Mouse (Mus musculus): ENCODE results near the gene Fgf5. TPM values are rescaled to one million over a fixed set of nuclear protein-coding genes. Genes with fewer than 3 reads are reported as not detected.

Gene Fgf5
- polyA plus RNA-seq, 1 experiment = not detected

DNA sequence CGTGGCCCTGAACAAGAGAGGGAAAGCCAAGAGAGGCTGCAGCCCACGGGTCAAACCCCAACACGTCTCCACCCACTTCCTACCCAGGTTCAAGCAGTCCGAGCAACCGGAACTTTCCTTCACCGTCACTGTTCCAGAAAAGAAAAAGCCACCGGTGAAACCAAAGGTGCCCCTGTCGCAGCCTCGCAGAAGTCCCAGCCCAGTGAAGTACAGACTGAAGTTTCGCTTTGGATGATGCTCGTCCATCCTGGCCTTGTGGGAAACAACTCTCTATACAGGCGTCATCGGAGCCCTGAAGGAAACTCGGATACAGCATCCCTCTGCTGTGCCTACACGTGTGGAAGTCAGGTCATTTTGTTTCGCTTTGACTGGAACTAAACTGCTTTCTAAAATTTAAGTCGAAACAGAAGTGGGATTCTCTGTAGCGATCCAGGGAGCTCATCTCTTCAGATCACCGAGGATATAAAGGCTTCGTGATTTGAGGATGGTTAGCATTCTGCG lies 21.4 kb downstream of the Fgf5 start:
- H3K4me1 ChIP-seq (ENCODE audit: control insufficient read depth, insufficient read depth, low read length) = no peaks in the 10 kb centered on the region; the same call in 1 of the 2 replicates

DNA sequence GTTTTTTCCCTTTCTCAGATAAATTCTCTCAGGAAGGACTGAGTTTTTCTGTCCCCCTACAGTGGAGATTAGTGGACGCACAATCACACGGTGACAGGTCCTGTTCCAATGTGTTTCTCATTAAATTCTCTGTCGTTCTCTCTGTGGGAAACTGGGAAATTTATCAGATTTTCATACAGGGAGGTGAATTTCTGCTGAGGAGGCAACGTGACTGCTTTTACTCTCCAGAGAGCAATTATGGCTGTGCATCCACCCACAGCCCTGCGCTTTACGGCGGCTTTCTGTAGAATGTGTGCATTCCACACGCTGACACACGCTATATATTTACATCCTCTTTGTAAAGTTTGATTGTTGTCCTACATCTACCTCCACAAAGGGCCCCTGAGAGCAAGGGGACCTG lies 28.0 kb downstream of the Fgf5 start:
- no peaks in the 10 kb centered on the region for H3K4me1 ChIP-seq (ENCODE audit: control insufficient read depth, insufficient read depth, low read length)
- no peak overlapping the region for H3K4me3 ChIP-seq (ENCODE audit: control insufficient read depth, low read depth, low read length)
- no peak overlapping the region for H3K27ac ChIP-seq (ENCODE audit: control insufficient read depth, insufficient read depth, low read depth, low read length)
- no peak for TF ChIP-seq CTCF (IDR thresholded peaks at IDR 0.05; ENCODE audit: control insufficient read depth, insufficient read depth, insufficient replicate concordance, low read depth, low read length)
- TF ChIP-seq POLR2A (IDR thresholded peaks at IDR 0.05; ENCODE audit: control insufficient read depth, low read depth, low read length) = no peak
- no peaks in the 10 kb centered on the region for H3K36me3 ChIP-seq (ENCODE audit: control insufficient read depth, insufficient read depth, low read length)
- H3K27me3 ChIP-seq (ENCODE audit: control insufficient read depth, insufficient read depth, low read length) = no peaks in the 10 kb centered on the region

More for the DNA sequence above, 21.4 kb downstream of the Fgf5 start:
- Histone ChIP-seq H3K27ac (ENCODE audit: control insufficient read depth, insufficient read depth, low read depth, low read length) (no peak overlapping the region), H3K4me3 (ENCODE audit: control insufficient read depth, low read depth, low read length) (no peak overlapping the region), H3K36me3 (ENCODE audit: control insufficient read depth, insufficient read depth, low read length) (no peaks in the 10 kb centered on the region), H3K27me3 (ENCODE audit: control insufficient read depth, insufficient read depth, low read length) (no peaks in the 10 kb centered on the region)
- TF ChIP-seq CTCF (IDR thresholded peaks at IDR 0.05; ENCODE audit: control insufficient read depth, insufficient read depth, insufficient replicate concordance, low read depth, low read length) (no peak), POLR2A (IDR thresholded peaks at IDR 0.05; ENCODE audit: control insufficient read depth, low read depth, low read length) (no peak)

DNA sequence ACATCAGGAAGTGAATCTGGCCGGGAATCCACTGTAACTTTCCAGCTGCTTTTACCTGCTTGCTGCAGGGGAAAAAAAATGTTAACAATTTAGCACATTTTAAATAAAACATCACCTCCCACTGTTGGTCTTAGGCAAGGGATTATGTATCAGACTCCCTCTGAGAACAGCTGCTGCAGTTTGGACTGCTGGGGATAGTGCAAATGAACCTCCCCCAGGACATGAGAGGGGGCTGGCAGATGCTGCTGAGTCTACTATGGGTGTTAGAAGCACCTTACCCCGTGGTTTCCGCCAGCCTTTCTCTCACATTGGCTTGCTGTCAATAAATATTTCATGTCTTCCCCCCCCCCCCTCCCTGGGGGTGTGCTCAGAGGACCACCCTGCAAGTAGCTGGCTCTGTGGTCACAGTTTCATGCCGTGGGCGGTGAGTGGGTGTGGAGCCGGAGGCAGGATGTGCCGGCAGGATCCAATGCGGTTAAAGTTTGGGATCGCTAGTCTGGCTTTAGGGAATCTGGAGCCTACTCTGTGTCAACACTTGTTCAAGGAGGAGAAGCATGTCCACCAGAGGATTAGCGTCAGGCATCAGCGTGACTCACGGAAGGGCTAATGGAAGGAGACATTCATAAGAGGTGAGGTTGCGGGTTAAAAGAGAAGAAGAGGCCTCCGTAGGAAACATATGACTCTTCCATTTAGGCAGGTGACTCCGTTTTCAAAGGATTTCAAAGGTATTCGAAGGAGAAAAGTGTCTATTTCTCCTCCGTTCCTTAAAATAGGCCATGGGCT lies 29.9 kb downstream of the Fgf5 start:
- TF ChIP-seq CTCF (IDR thresholded peaks at IDR 0.05; ENCODE audit: control insufficient read depth, insufficient read depth, insufficient replicate concordance, low read depth, low read length) (no peak), POLR2A (IDR thresholded peaks at IDR 0.05; ENCODE audit: control insufficient read depth, low read depth, low read length) (no peak)
- Histone ChIP-seq H3K27ac (ENCODE audit: control insufficient read depth, insufficient read depth, low read depth, low read length) (no peak overlapping the region), H3K4me3 (ENCODE audit: control insufficient read depth, low read depth, low read length) (no peak overlapping the region), H3K36me3 (ENCODE audit: control insufficient read depth, insufficient read depth, low read length) (no peaks in the 10 kb centered on the region), H3K4me1 (ENCODE audit: control insufficient read depth, insufficient read depth, low read length) (no peaks in the 10 kb centered on the region), H3K27me3 (ENCODE audit: control insufficient read depth, insufficient read depth, low read length) (no peaks in the 10 kb centered on the region)

DNA sequence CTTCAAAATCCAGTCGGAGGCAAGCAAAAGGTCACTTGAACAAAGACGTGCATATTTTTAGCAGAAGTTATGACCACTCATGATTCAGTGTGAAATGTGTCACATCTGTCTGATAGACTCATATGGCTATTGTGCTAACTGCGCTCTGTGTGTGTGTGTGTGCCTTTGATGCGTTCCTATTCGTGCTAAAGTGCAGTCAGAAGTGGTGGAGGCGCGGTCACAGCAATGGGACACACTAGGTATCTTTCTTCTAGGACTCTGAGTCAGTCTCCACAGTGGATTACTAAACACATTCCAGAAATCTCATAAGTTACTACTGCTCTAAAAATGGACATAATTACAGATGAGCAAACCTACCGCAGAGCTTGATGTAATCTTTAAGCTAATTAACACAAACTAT lies 36.7 kb downstream of the Fgf5 start:
- no peak for TF ChIP-seq POLR2A (IDR thresholded peaks at IDR 0.05; ENCODE audit: control insufficient read depth, low read depth, low read length)
- no peaks in the 10 kb centered on the region for H3K27me3 ChIP-seq (ENCODE audit: control insufficient read depth, insufficient read depth, low read length)
- no peaks in the 10 kb centered on the region for H3K36me3 ChIP-seq (ENCODE audit: control insufficient read depth, insufficient read depth, low read length)

DNA sequence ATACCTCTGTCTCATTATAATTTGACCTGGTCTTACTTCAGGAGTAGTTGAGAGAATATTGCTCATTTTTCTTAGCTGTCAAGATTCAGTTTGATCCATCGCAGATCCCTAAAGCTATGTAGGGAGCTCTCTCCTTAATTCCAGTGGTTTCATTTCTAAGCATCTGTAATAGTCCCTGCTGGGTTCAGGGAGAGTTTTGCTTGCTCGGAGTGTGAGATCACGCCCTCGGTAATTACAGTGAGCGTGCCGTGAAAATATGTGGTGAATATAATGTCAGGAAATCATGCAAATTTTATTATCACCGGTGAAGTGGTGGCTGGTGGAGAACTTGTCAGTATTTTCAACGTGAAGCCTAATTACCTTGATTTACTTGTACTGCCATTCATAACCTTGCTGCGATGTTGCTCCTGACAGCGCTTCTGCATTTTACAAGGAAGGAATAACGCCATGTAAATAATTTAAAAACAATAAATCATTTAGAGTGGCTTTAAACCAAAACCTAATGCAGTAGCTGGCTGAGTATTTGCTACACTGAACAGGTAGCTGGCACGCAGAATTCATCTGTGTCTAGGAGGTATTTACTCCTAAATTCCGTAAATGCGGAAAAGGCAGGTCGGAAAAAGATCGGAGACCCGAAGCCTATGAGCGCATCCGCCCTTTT lies 38.5 kb downstream of the Fgf5 start:
- Histone ChIP-seq H3K4me3 (ENCODE audit: control insufficient read depth, low read depth, low read length) (no peak overlapping the region), H3K27me3 (ENCODE audit: control insufficient read depth, insufficient read depth, low read length) (no peaks in the 10 kb centered on the region), H3K4me1 (ENCODE audit: control insufficient read depth, insufficient read depth, low read length) (no peaks in the 10 kb centered on the region), H3K36me3 (ENCODE audit: control insufficient read depth, insufficient read depth, low read length) (no peaks in the 10 kb centered on the region), H3K27ac (ENCODE audit: control insufficient read depth, insufficient read depth, low read depth, low read length) (no peak overlapping the region)
- TF ChIP-seq POLR2A (IDR thresholded peaks at IDR 0.05; ENCODE audit: control insufficient read depth, low read depth, low read length) (no peak), CTCF (IDR thresholded peaks at IDR 0.05; ENCODE audit: control insufficient read depth, insufficient read depth, insufficient replicate concordance, low read depth, low read length) (no peak)

More for the DNA sequence above, 36.7 kb downstream of the Fgf5 start:
- Histone ChIP-seq H3K27ac (ENCODE audit: control insufficient read depth, insufficient read depth, low read depth, low read length) (no peak overlapping the region), H3K4me3 (ENCODE audit: control insufficient read depth, low read depth, low read length) (no peak overlapping the region), H3K4me1 (ENCODE audit: control insufficient read depth, insufficient read depth, low read length) (no peaks in the 10 kb centered on the region)

DNA sequence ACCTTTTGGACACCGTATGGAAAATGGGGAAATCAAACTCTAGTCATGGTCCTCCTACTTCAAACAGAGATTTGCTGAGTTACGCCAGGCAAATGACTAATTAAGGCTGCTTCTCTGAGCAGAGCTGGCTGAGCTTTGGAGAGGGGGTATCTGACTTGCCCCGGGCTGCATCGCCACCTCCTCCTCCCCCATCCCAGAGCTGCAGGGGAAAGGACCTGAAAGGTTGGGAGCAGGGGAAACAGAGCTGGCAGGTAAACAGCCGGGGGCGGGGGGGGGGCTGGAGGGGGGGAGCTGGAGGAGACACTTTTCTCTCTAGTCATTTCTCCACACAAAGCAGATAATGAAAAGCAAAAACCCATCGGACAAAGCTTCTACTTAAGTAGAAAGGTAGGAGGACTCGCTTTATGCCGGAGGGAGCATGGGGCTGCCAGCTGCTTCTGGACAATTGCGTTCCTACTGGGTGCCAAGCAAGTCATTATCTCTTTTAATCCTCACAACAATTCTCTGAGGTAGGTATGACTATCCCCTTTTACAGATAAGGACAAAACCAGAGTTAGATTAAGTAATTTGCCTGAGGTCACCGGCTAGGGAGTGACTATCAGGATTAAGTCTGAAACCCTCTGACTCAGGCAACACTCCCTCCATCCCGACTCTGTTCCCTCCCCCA lies 39.2 kb downstream of the Fgf5 start:
- no peak overlapping the region for H3K27ac ChIP-seq (ENCODE audit: control insufficient read depth, insufficient read depth, low read depth, low read length)
- no peaks in the 10 kb centered on the region for H3K27me3 ChIP-seq (ENCODE audit: control insufficient read depth, insufficient read depth, low read length)
- H3K36me3 ChIP-seq (ENCODE audit: control insufficient read depth, insufficient read depth, low read length) = no peaks in the 10 kb centered on the region
- no peak for TF ChIP-seq CTCF (IDR thresholded peaks at IDR 0.05; ENCODE audit: control insufficient read depth, insufficient read depth, insufficient replicate concordance, low read depth, low read length)
- no peak for TF ChIP-seq POLR2A (IDR thresholded peaks at IDR 0.05; ENCODE audit: control insufficient read depth, low read depth, low read length)
- no peaks in the 10 kb centered on the region for H3K4me1 ChIP-seq (ENCODE audit: control insufficient read depth, insufficient read depth, low read length)
- no peak overlapping the region for H3K4me3 ChIP-seq (ENCODE audit: control insufficient read depth, low read depth, low read length)

DNA sequence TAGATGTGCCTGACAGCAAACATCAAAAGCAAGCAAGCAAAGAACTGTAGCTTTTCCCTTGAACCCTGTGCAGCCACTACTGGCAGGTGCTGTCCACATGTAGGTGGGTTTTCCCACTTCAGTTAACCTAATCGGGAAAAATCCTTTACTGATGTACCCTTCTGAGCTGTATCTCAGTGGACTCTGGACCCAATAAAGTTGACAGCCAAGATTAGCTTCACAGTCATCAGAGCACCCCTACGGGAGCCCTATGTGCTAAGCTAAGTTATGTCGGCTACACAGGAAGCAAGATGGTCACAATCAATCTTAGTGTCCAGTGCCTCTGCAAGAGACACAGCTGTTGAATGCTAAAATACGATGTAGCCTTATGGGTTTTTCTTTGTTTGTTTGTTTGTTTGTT lies 46.1 kb downstream of the Fgf5 start:
- no peaks in the 10 kb centered on the region for H3K27me3 ChIP-seq (ENCODE audit: control insufficient read depth, insufficient read depth, low read length)
- TF ChIP-seq CTCF (IDR thresholded peaks at IDR 0.05; ENCODE audit: control insufficient read depth, insufficient read depth, insufficient replicate concordance, low read depth, low read length) (no peak), POLR2A (IDR thresholded peaks at IDR 0.05; ENCODE audit: control insufficient read depth, low read depth, low read length) (no peak)
- H3K27ac ChIP-seq (ENCODE audit: control insufficient read depth, insufficient read depth, low read depth, low read length) = no peak overlapping the region
- no peaks in the 10 kb centered on the region; the same call in 1 of the 2 replicates for H3K4me1 ChIP-seq (ENCODE audit: control insufficient read depth, insufficient read depth, low read length)
- H3K4me3 ChIP-seq (ENCODE audit: control insufficient read depth, low read depth, low read length) = no peak overlapping the region
- no peaks in the 10 kb centered on the region for H3K36me3 ChIP-seq (ENCODE audit: control insufficient read depth, insufficient read depth, low read length)
